In genomic region chr7:109781470-109782203, GRCm38 (mm10) we compare ENCODE assay signal across 8 mouse cellular contexts. TPM values are rescaled to one million over a fixed set of nuclear protein-coding genes. Genes with fewer than 3 reads are reported as not detected.
DNase-seq lines count a peak whose midpoint lies in the region; ATAC-seq and TF ChIP-seq lines count a peak whose summit lies in the region.

Nrip3 (minus strand) TSS chr7:109782025.

- H3K27me3 ChIP-seq in erythroblast, embryonic 14.5 days (ENCODE audit: control insufficient read depth) = peaks cover 76% of the 10 kb centered on the region
- H3K27me3 ChIP-seq in heart, embryonic 13.5 days (replicated peaks) = peaks cover 73% of the 10 kb centered on the region
- H3K27me3 ChIP-seq in kidney, embryonic 16.5 days (ENCODE audit: insufficient read depth, low read length) = peaks cover 58% of the 10 kb centered on the region
- peaks cover 21% of the 10 kb centered on the region; the same call in 1 of the 2 replicates for H3K27me3 ChIP-seq in liver, adult 2 months (ENCODE audit: control insufficient read depth, insufficient read depth, low read length)
- H3K27me3 ChIP-seq in stomach, postnatal 0 days (ENCODE audit: control insufficient read depth, insufficient read depth, low read length) = no peaks in the 10 kb centered on the region; the same call in 1 of the 2 replicates

- no peak for TF ChIP-seq POLR2A in liver, adult 2 months (IDR thresholded peaks at IDR 0.05; ENCODE audit: extremely low read depth, insufficient read depth, low read length)

- peaks cover 5% of the 10 kb centered on the region; the same call in 1 of the 2 replicates for H3K4me1 ChIP-seq in brown adipose tissue, adult 24 weeks (ENCODE audit: control insufficient read depth, insufficient read depth, insufficient read length, low read length)
- H3K4me1 ChIP-seq in erythroblast, embryonic 14.5 days (ENCODE audit: control insufficient read depth) = peaks cover 20% of the 10 kb centered on the region
- H3K4me1 ChIP-seq in heart, embryonic 13.5 days = peaks cover 23% of the 10 kb centered on the region
- peaks cover 14% of the 10 kb centered on the region for H3K4me1 ChIP-seq in kidney, embryonic 16.5 days (ENCODE audit: insufficient read depth, low read length)
- H3K4me1 ChIP-seq in liver, adult 2 months (ENCODE audit: control insufficient read depth, insufficient read depth, low read length) = peaks cover 6% of the 10 kb centered on the region
- peaks cover 5% of the 10 kb centered on the region; the same call in 1 of the 2 replicates for H3K4me1 ChIP-seq in stomach, postnatal 0 days (replicated peaks; ENCODE audit: control insufficient read depth, insufficient read depth)

- no peak within 1 kb of the TSS for H3K27ac ChIP-seq in brown adipose tissue, adult 24 weeks (replicated peaks; ENCODE audit: low read depth, low read length)
- H3K27ac ChIP-seq in heart, embryonic 13.5 days (replicated peaks) = no peak within 1 kb of the TSS
- H3K27ac ChIP-seq in kidney, embryonic 16.5 days (ENCODE audit: low read length) = no peak within 1 kb of the TSS
- no peak within 1 kb of the TSS for H3K27ac ChIP-seq in liver, adult 2 months (replicated peaks; ENCODE audit: insufficient read depth, low read depth, low read length)
- H3K27ac ChIP-seq in stomach, postnatal 0 days (replicated peaks) = no peak within 1 kb of the TSS

- peak within 1 kb of the TSS; percentile 95 for H3K4me2 ChIP-seq in heart, embryonic 13.5 days
- peak within 1 kb of the TSS; percentile 66 for H3K4me2 ChIP-seq in kidney, embryonic 16.5 days (replicated peaks; ENCODE audit: low read depth, low read length)
- H3K4me2 ChIP-seq in stomach, postnatal 0 days (replicated peaks; ENCODE audit: low read depth) = peak within 1 kb of the TSS; percentile 94

- H3K36me3 ChIP-seq in erythroblast, embryonic 14.5 days (ENCODE audit: control insufficient read depth) = no peaks in the 10 kb centered on the region
- no peaks in the 10 kb centered on the region for H3K36me3 ChIP-seq in heart, embryonic 13.5 days
- no peaks in the 10 kb centered on the region for H3K36me3 ChIP-seq in kidney, embryonic 16.5 days (ENCODE audit: insufficient read depth, low read length)
- H3K36me3 ChIP-seq in liver, adult 2 months (ENCODE audit: control insufficient read depth, insufficient read depth, low read length) = no peaks in the 10 kb centered on the region
- no peaks in the 10 kb centered on the region for H3K36me3 ChIP-seq in stomach, postnatal 0 days (ENCODE audit: control insufficient read depth, insufficient read depth, low read length)

- 2% methylated on average over 52 of the region's 52 CpGs for WGBS in heart, embryonic 13.5 days
- WGBS in kidney, embryonic 16.5 days = 1% methylated on average over 51 of the region's 52 CpGs
- 5% methylated on average over 52 of the region's 52 CpGs for WGBS in liver, adult 2 months
- 2% methylated on average over 40 of the region's 52 CpGs for WGBS in stomach, postnatal 0 days

- H3K79me2 ChIP-seq in liver, adult 2 months (ENCODE audit: control insufficient read depth, insufficient read depth, low read length) = no peaks in the 10 kb centered on the region

- H3K9ac ChIP-seq in heart, embryonic 13.5 days = peak within 1 kb of the TSS; percentile 62
- H3K9ac ChIP-seq in kidney, embryonic 16.5 days (replicated peaks; ENCODE audit: low read length) = peak within 1 kb of the TSS; percentile 52
- H3K9ac ChIP-seq in liver, adult 2 months (ENCODE audit: low read depth, low read length) = no peak within 1 kb of the TSS
- peak within 1 kb of the TSS; percentile 45; the same call in 1 of the 2 replicates for H3K9ac ChIP-seq in stomach, postnatal 0 days (ENCODE audit: low read length)

- peak within 1 kb of the TSS; percentile 54 for H3K4me3 ChIP-seq in brown adipose tissue, adult 24 weeks (ENCODE audit: insufficient read depth, low read depth, low read length)
- peak within 1 kb of the TSS; percentile 67 for H3K4me3 ChIP-seq in erythroblast, embryonic 14.5 days (replicated peaks)
- H3K4me3 ChIP-seq in heart, embryonic 13.5 days = peak within 1 kb of the TSS; percentile 58
- peak within 1 kb of the TSS; percentile 49 for H3K4me3 ChIP-seq in kidney, embryonic 16.5 days (ENCODE audit: low read length)
- peak within 1 kb of the TSS; percentile 39; the same call in 1 of the 2 replicates for H3K4me3 ChIP-seq in liver, adult 2 months (ENCODE audit: insufficient read depth, low read depth, low read length)
- H3K4me3 ChIP-seq in stomach, postnatal 0 days (ENCODE audit: low read depth, low read length) = peak within 1 kb of the TSS; percentile 48

- ATAC-seq in CD4-positive, CD25-positive, alpha-beta regulatory T cell, adult 4 months = peak; percentile 84
- peak; percentile 79 for ATAC-seq in heart, embryonic 13.5 days (ENCODE audit: extremely low read depth, insufficient number of reproducible peaks, low FRiP score, low TSS enrichment)
- peak; percentile 91 for ATAC-seq in kidney, embryonic 16.5 days (ENCODE audit: low FRiP score, low TSS enrichment)
- ATAC-seq in stomach, postnatal 0 days (ENCODE audit: low FRiP score, low TSS enrichment) = peak; percentile 88

- H3K9me3 ChIP-seq in erythroblast, embryonic 14.5 days (ENCODE audit: control insufficient read depth, low read length) = peaks cover 4% of the 10 kb centered on the region
- H3K9me3 ChIP-seq in heart, embryonic 13.5 days = no peaks in the 10 kb centered on the region
- H3K9me3 ChIP-seq in kidney, embryonic 16.5 days (ENCODE audit: low read length) = no peaks in the 10 kb centered on the region
- no peaks in the 10 kb centered on the region for H3K9me3 ChIP-seq in stomach, postnatal 0 days (ENCODE audit: control insufficient read depth, low read length)

- no peak for TF ChIP-seq EP300 in stomach, postnatal 0 days (optimal IDR thresholded peaks at IDR 0.05)

- no peak for TF ChIP-seq CTCF in liver, adult 2 months (IDR thresholded peaks at IDR 0.05; ENCODE audit: low read depth, low read length)
- TF ChIP-seq CTCF in stomach, postnatal 0 days (IDR thresholded peaks at IDR 0.05; ENCODE audit: low read depth) = no peak

- DNase-seq in liver, adult 2 months (ENCODE audit: extremely low read depth, low read depth, low spot score) = peak; percentile 5
- peak; percentile 80 for DNase-seq in naive thymus-derived CD4-positive, alpha-beta T cell, adult 2 months (ENCODE audit: low read depth)
- peak; percentile 83 for DNase-seq in stomach, postnatal 0 days (ENCODE audit: low spot score)

RNA-seq across cellular contexts. Expression of gene Nrip3, which starts in this region (rescaled TPM):
- under 1 TPM; 0.30 to 0.73 TPM for polyA plus RNA-seq in CD4-positive, CD25-positive, alpha-beta regulatory T cell, adult 4 months (2017; shearing (Covaris generic))
- not detected in 2 replicates for polyA plus RNA-seq in brown adipose tissue, adult 24 weeks (2012; ENCODE audit: insufficient read depth, insufficient read length, missing spikeins)
- 0.05 and 0.48 TPM in 2 replicates for polyA plus RNA-seq in erythroblast, embryonic 14.5 days (2012)
- polyA plus RNA-seq in heart, embryonic 13.5 days (2015; fragmentation: Nextera tagmentation; extraction: Ambion mirVana) = 0.33 and 0.46 TPM in 2 replicates
- polyA plus RNA-seq in kidney, embryonic 16.5 days (2015; fragmentation: Nextera tagmentation; extraction: Ambion mirVana) = 0.65 and 0.92 TPM in 2 replicates
- 0.07 TPM in 1 of 2 replicates, not detected in the other for total RNA-seq in liver, adult 2 months (2014; rRNA removed)
- polyA plus RNA-seq in liver, adult 2 months (2012; rRNA removed) = not detected in 2 replicates
- 0.63 and 0.73 TPM in 2 replicates for polyA plus RNA-seq in stomach, postnatal 0 days (2015; fragmentation: Nextera tagmentation; extraction: Ambion mirVana)

Comparison
In these comparisons a context has a peak if more than half of its experiments do, and no peak if none do; other contexts are left out.
1. Peak in ATAC-seq in CD4-positive, CD25-positive, alpha-beta regulatory T cell, adult 4 months; RNA of the gene not detected or under 1 TPM.
2. Peak in ATAC-seq, H3K4me3 ChIP-seq, H3K9ac ChIP-seq and H3K4me2 ChIP-seq in heart, embryonic 13.5 days; RNA of the gene not detected or under 1 TPM.
3. Peak in ATAC-seq, H3K4me3 ChIP-seq, H3K9ac ChIP-seq and H3K4me2 ChIP-seq in kidney, embryonic 16.5 days; RNA of the gene not detected or under 1 TPM.
4. Peak in DNase-seq and H3K4me3 ChIP-seq in liver, adult 2 months; RNA of the gene not detected or under 1 TPM.
5. Peak in DNase-seq, ATAC-seq, H3K4me3 ChIP-seq, H3K9ac ChIP-seq and H3K4me2 ChIP-seq in stomach, postnatal 0 days; RNA of the gene not detected or under 1 TPM.
6. DNase-seq: peak in every context shown above with its lines; median percentile 83 in stomach, postnatal 0 days; 80 in naive thymus-derived CD4-positive, alpha-beta T cell, adult 2 months; 5 in liver, adult 2 months.